Mouse (Mus musculus): Measurements from ENCODE around the gene Egln1.
A peak's percentile ranks its signal among the peaks of the same experiment; 100 is the strongest.

GRCm38 (mm10) chr8:124980036-124980435 is 30.9 kb upstream of the Egln1 start:
- TF ChIP-seq CTCF (IDR thresholded peaks at IDR 0.05; ENCODE audit: control insufficient read depth, insufficient read depth, insufficient replicate concordance, low read depth, low read length), result peak; percentile 82; the same call in 1 of the 2 replicates
- no peak for TF ChIP-seq POLR2A (IDR thresholded peaks at IDR 0.05; ENCODE audit: control insufficient read depth, low read depth, low read length)

All from testis, adult 2 months (tissue).